Mouse (Mus musculus) heart, postnatal 4 days (tissue): ENCODE data around the gene Tmed10. TPM values are rescaled to one million over a fixed set of nuclear protein-coding genes. Genes with fewer than 3 reads are reported as not detected.

Source experiments
- DNase-seq: peaks from one replicate; pipeline ENCODE4 v3.0.0; 2021
- total RNA-seq, 2 experiments: library from RNA; stranded (reverse); gene quantifications; 2 replicates each; pipeline ENCODE4 v1.2.3; 2021

Tmed10 gene
- total RNA-seq, result 100 to 1,000 TPM; 195 to 196 TPM

DNA sequence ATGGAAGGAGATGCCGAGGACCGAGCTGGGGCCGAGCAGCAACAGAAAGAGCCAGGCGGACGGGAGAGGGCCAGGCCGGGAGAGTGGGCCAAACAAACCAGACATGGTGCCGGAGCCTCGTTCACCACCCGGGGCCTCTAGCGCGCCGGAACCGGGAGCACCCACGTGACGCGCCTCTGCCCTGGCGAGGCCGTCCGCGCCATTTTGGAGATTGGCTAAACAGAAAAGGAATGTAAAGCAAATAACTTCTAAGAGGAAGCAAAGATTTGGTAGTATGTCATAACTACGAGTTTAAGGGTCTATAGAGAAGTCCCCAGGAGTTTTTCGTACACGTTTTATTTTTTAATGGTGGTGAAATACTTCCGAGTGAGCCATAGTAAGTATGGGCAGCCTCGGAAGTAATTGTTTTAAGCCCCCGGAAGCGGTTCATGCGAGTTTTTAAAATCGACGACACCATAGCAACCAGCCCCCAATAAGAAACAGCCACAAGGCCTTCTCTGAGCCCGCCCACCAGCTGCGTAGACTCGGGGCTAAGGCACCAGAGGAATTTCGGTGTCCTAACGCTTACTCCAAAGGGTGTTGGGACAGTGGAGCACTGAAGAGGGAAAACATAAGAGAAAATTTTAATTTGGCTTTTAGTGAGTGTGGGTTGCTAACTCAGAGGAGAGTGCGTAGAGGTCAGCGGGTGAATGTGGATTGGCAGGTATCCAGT lies at the start of gene Tmed10:
TSS of gene Tmed10 (minus strand) at position 287 of the 712 bp plus-strand sequence.
- DNase-seq, result peak; percentile 90

DNA sequence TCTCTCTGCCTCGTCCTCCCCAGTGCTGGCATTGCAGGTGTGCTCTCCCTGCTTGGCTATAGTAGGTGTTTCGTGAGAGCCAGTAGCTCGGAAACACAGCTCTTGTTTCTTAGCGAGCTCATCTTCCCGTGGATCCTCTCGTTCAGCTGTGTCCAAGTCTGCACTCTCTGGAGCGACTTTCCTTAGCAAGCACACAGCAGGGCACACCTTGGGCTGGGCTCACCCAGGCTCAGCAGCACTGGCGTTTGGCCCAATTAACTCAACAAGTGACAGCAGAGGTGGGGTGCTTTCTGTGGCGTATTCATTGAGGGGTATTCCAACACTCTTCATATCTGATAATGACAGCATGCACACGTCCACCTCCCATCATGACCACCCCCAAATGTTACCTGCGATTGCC lies 48.6 kb upstream of the Tmed10 start:
- no peak for DNase-seq

DNA sequence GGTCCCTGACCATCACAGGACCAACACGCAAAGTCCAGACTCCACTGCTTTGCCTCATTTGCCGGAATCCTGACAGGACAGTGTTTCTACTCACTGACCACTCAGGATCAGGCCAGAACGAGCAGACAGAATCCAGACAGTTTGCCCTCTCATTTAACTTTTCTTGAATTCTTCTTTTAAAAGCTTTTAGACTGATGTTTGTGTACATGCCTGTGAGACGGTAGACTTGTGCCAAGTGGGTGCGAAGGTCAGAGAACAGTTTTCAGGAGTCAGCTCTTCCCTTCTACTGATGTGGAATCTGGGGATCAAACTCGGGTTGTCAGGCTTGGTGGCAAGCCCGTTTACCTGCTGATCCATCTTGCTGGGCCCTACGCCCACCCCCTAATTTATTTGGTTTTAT lies 47.9 kb upstream of the Tmed10 start:
- DNase-seq, result no peak

DNA sequence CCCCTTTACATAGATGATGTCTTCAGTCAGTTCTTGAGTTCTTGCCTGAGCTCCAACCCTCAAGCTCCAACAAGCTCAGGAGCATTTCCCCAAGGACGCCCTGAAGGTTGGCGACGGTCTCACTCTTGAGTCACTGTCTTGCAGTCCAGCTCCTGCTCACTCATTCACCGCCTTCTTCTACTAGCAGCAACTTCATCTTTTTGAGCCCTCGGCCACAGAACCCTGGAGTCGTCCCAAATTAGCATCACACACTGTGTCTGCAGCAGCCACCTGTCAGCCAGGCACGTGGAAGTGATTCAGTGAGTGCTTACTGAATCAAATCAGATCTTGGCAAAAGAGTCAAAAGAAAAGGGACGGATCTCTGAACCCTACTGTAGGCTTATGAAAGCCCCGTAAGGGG lies 46.3 kb upstream of the Tmed10 start:
- no peak for DNase-seq

- DNase-seq, result peak; percentile 70
Observed at GRCm38 (mm10) chr12:85417845-85418244, 43.2 kb upstream of the Tmed10 start.

DNA sequence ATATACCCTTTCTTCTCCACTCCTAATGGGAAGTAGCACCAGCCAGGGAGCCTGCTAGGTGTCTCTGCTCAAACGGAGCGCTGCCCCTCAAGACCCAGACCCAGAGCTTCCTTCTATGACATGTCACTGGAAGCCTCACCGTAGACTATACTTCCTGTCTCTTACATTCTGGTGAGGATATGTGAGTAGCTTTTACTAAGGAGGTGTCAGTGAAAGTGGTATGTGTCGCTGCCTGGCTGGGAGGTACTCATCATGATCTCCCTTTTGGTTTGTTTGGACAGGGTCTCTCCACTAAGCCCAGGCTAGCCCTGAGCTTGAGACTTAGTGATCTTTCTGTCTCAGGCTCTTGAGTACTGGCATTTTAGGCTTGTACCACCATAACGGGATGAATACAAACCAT lies 41.7 kb upstream of the Tmed10 start:
- no peak for DNase-seq

DNA sequence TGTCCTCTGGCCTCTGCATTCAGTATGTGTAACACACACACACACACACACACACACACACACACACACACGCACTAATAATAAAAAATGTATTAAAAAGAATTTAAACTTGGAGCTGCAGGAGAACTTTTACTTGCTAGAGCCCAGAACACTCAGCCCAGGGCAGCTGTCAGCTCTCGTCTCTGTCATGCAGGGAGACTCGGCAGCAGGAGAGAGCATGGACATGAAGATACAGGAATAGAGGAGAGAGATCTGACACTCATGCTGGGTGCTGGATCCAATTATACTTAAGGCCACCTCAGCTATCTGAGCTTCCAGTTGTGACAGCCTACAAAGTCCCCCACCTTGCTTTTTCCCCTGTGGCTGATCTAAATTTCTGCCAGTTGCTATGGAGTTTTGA lies 41.2 kb upstream of the Tmed10 start:
- DNase-seq, result no peak

DNA sequence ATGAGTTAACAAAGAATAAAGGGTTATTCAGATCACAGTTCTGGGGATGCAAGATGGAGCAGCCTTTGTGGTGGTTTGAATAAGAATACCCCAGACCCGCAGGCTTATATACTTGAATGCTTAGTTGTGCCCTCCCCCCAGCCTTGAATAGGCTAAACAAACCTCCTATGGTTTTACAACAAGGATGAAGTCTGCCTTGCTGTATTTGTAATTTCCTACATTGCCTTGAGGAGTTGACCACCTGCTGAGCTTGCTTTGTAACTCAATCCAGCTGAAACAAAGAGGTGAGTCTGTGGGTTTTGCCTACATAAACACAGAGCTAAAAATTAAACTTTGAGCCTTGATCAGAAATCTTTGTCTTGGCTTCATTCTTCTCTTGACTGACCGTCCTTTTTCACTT lies 36.5 kb upstream of the Tmed10 start:
- DNase-seq, result no peak

DNA sequence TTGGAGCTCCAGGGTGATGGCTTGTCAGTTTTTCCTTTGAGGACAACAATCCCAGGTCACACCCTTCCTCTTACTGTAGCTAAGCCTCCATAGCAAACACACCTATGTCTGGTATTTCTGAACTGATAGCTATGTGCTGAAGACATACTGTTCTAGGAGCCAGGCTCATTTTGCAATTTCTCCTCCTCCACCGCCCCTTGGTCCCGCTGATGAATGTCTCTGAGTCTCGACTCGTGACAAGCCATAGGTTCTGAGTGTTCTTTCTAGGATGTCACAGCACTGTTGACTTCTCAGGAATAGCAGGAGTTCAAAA lies 23.3 kb upstream of the Tmed10 start:
- DNase-seq, result no peak

GRCm38 (mm10) chr12:85397063-85397959 lies 22.7 kb upstream of the Tmed10 start:
- no peak for DNase-seq

GRCm38 (mm10) chr12:85393981-85394380 lies 19.3 kb upstream of the Tmed10 start:
- DNase-seq, result no peak

DNA sequence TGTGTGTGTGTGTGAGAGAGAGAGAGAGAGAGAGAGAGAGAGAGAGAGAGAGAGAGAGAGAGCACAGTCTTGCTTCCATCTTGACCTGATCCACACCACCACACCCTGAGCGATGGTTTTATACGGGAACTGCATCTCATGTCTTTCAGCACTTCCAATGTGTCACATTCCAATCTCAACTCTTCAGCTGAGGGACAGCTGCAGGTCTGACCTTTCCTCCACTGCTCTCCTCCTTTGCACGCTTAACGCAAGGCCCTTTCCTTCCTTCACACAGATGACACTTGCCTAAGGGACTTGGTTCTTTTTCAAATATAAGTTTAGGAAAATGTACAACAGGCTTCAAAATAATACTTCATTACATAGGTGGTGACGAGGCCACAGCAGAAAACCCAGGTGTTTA lies 18.9 kb upstream of the Tmed10 start:
- no peak for DNase-seq

GRCm38 (mm10) chr12:85391148-85391547 lies 16.5 kb upstream of the Tmed10 start:
- DNase-seq, result no peak

DNA sequence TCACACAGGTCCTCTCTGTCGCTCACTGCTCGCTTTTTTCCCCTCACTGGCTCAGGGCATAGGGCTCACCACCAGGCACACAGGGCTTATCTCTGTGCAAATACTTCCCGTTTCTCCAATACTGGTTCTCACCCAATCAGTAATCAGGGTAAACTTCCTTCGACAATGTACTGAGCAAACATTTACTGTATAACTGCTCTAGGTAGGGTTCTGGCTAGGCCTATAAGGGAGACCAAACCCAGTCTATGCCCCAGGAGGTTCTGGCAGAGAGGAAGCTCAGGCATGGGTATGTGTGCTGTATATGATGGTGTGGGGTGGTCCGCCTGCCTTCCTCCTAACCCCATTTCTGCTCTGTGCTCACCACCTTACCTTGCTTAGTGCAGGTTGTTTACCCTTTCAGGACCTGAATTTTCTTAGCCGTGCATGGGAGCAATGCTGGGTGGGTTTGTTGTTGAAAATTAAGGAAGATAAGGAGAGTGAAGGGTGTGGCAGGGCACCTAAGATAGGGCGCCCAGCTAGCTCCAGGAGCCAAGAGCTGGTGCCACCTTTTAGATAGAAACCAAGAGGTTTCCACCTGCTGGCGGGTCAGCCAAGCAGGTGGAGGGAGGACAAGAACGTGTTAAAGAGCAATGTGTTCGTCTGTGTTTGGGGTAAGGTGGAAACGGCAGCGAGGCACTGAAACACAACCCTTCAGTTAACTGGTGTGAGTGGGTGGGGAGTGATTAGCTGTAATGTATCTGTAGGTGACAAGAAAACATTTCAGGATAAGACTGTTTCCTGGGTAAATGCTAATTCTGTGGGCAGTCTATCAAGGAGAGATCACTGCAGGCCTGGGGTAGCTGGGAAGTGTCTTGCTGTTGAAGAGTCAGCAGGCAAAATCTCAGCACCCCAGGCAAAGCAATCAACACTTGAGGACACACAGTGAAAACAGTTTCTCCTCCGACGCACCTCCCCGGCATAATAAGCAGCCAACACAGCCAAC lies 14.8 kb upstream of the Tmed10 start:
- DNase-seq, result no peak

GRCm38 (mm10) chr12:85385995-85386375 lies 11.3 kb upstream of the Tmed10 start:
- no peak for DNase-seq

GRCm38 (mm10) chr12:85385329-85385994 lies 10.8 kb upstream of the Tmed10 start:
- peak; percentile 18 for DNase-seq

DNA sequence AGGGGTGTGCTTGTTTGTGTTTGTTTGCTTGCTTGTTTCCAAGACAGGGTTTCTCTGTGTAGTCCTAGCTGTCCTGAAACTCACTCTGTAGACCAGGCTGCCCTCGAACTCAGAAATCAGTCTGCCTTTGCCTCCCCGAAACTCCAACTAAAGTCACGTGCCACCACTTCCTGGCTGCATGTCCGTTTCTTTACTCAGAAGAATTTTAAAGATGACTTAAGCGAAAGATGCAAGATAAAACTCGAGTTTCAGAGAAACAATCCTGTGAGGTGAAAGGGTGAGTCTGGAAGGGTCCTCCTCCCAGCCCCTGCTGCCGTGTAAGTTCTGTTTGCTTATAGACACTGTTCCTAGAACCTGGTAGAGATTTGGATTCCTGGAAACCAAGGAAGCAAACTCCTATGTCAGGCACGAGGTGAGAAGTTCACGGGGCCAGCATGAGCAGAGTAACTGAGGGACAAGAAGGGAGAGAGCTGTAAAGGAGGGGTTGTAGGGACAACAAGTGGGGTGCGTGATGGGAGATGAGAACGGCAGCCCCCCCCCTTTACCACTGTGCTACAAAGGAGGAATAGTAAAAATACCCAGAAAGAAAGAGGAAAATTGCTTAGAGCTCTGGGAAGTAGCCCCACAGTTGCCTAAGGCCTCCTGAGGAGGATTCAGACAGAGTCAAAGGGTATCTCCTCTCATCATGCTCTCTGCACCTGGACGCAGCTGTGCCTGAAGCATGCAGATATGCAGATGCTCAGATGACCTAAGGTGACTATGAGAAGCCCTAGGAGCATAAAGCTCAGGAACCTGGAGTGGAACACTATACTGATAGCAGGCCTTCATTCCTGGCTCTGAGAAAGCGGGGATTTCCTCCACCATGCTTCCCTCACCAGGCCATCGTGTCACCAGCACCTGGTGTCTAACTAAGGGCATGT lies 8.4 kb upstream of the Tmed10 start:
- DNase-seq, result no peak

GRCm38 (mm10) chr12:85381570-85381969 lies 6.9 kb upstream of the Tmed10 start:
- no peak for DNase-seq

DNA sequence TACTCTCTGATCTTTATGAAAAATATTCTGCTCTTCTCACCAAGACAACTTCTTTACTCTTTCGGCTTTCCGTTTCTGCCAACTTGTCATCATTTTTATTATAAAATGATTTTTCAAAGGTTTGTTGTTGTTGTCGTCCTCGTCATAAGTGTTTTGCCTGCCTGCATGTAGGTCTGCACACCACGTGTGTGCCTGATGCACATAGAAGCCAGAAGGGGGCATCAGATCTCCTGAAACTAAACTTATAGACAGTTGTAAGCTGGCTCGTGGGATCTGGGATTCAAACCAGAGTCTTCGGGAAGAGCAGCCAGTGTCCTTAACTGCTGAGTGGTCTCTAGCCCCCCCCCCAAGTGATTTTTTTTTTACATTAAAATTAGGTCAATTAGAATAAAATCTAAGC lies 6.3 kb upstream of the Tmed10 start:
- DNase-seq, result no peak

- DNase-seq, result no peak
Observed at GRCm38 (mm10) chr12:85380308-85380707, 5.7 kb upstream of the Tmed10 start.

GRCm38 (mm10) chr12:85378271-85378670 lies 3.6 kb upstream of the Tmed10 start:
- DNase-seq, result no peak
